Mouse (Mus musculus): ENCODE results near the gene Slc38a3.
A peak's percentile ranks its signal among the peaks of the same experiment; 100 is the strongest.

Slc38a3 gene

DNA sequence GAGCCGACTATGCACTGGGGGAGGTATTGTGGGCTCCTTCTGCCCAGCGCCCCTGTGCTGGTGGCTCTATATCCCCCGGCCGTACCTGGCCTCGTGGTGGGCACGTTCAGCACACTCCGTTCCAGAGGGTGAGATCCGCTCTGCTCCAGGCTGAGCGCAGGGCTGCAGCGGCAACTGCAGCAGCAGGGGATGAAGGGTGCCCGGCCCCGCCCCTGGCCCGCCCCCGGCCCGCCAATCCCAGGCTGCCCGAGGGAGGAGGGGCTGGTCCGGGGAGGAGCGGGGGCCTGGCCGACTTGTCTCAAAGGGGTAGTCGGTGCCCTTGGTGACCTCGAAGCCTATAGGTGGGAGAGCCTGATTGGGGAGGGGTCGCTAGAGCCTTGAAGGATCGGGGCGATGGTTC, 2.1 kb downstream of the Slc38a3 start:
- peak; percentile 63 for DNase-seq (ENCODE audit: low read depth, low spot score)

DNA sequence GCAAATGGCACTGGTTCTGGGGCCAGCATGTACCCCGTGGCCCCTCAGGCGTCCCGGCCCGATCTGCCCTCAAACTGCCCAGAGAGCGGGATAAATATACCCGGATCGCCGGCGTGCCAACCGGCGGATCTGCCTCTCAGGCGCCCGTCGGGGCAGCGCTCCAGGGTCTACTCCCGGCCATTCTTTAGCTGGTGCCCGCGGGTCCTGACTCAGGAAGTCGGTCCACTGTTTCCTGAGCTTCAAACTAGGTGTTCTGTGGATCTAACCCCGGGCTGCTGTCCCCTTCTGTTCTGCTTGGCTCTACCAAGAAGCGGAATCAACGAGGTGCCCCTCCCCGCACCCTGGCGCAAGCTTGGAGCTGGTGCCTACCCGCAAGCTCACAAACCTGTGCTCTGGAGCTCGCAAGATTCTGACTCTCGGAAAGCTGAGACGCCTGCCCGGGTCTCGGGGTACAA, 2.6 kb downstream of the Slc38a3 start:
- no peak for DNase-seq (ENCODE audit: low read depth, low spot score)

DNA sequence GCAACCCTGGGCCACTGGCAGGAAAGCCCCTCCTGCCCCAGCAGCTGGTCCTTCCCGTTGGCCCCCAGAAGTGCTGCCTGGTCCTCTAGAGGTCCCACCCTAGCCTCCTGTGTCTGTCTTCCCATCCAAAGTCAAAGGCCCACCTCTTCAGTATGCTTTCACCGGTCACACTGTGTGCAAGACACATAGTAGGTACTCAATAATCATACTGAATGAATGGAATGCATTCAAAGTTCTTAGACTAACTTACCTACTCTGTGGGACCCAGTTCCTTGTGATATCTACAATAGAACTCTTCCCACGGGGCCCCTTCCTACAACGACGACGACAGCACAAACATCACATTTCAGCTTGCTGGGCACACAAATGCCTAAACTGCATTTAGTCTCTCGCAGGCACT, 4.0 kb downstream of the Slc38a3 start:
- no peak for DNase-seq (ENCODE audit: low read depth, low spot score)

DNA sequence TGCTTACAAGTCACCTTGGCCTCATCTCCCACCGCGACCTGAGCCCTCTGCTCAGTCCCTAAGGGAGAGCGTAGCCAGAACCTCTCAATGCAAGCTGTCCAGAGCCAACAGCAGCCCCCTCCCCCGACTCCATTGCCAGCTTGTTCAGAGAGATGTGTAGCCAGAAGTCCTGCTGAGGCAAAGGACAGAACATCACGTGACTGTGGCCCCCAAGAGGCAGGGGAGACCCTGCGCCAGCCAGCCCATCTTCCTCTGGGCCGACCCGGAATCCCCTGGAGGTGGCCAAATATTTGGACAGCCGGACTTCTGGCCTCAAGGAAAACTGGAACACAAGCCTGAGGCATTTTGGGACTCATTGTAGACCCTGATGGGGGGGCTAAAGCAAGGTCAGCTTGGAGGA, 5.8 kb downstream of the Slc38a3 start:
- no peak for DNase-seq (ENCODE audit: low read depth, low spot score)

DNA sequence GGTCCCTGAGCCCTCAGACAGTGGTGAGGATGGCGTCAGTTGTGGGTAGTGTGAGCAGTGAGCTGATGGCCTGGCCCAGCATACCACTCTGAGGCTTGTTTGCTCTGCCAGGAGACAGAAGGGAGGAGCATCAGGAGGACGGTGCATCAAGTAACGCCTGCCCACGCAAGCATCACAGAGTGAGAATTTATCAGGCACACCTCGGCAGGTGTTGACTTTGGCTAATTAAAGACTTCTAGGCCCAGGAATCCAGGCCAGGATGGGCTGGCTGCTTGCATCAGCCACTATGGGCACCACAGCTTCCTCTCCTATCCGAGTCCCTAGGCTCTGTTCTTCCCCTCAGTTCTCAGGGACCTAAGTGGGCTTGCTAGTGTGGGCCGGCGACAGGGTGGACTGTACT, 7.0 kb downstream of the Slc38a3 start:
- DNase-seq (ENCODE audit: low read depth, low spot score) = no peak

DNA sequence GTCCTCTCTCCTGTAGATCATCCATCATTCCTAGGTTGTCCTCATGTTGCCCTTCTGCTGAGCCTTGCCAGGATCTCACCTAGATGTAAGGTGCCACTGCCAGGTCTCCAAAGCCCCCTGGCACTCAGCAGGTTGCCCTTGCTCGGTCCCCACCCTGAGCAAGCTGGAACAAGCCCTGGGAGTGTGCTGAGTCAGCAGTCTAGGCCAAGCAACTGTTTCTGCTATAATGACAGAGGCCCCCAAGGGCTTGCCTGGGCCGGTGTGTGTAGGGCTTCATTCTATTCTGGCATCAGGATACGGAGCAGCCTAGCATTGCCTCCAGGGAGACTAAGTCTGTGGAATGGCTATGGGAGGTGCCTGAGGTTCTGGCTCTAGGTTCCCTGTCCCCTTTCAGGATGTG, 8.6 kb downstream of the Slc38a3 start:
- DNase-seq (ENCODE audit: low read depth, low spot score) = no peak

DNA sequence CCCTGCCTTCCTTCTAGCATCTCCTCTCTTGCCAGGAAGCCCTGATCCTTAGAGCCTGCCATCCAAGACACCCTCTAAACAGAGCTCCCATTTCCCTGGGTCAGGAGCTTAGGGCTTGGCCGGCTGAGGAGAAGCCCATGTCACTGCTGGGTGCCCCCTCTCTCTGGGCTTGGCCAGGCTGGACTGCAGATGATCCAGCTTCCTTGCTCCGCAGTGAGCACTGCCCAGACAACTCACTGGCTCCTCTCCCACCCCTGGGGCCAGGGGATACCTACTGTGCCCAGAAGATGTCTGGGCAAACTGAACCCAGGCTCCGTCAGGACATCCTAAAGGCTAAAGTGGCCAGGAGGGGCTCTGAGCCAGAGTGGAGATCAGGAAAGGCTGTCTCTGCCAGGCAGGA, 9.4 kb downstream of the Slc38a3 start:
- DNase-seq (ENCODE audit: low read depth, low spot score) = no peak

DNA sequence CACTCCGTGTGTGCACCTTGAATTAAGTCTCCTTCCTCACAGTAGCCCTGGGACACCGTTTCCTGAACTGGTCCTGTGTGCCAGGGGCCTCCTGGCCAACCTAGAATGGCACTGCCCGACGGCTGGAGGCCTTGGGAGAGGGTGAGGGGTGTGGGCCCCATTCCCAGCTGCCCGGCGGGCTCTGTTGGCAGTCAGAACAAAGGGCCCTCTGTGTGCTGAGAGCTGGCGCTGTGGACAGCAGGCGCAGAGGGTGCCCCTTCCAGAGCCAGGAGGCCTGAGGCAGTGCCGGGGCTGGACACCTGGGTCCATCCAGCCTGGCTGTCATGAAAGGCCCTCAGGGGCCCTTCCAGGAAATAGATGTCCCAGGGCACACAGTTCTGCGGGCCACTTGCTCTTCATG, 9.8 kb downstream of the Slc38a3 start:
- DNase-seq (ENCODE audit: low read depth, low spot score) = no peak

DNA sequence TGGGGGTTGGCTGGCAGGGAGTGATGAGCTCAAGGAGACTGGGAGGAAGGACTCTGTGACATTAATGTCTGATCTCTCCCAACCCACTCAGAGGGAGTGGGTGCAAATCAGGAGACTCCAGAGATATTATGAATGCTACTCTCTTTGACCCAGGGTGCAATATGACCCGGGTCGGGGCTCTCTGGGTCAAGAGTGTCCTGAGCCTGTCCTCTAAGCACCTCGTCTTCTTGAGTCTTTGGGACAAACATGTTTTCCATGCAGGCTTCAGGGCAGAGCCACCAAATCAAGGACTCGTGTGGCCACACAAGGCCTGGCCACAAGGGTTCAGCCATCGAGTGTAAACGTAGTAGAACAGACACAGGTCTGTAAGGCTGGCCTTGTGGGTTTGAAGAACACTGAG, 11.2 kb downstream of the Slc38a3 start:
- DNase-seq (ENCODE audit: low read depth, low spot score) = no peak

DNA sequence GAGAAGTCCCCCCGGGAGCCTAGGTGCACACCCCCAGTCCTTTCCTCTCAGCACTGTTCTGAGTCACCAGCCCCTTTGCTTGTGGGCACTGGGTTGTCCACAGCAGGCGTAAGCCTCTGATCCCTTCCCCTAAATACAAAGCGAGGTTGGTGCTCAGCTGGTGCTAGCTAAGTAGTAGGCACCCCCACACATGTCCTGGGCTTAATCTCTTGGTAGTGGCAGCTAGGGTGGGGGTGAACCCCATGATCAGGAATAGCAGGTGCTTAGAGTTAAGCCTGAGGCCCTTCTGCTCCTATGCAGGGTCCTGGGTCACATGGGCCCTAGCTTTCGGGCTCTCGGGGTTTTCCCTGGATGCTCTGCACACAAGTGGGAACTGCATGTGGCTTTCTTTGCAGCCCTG, 12.2 kb downstream of the Slc38a3 start:
- no peak for DNase-seq (ENCODE audit: low read depth, low spot score)

DNA sequence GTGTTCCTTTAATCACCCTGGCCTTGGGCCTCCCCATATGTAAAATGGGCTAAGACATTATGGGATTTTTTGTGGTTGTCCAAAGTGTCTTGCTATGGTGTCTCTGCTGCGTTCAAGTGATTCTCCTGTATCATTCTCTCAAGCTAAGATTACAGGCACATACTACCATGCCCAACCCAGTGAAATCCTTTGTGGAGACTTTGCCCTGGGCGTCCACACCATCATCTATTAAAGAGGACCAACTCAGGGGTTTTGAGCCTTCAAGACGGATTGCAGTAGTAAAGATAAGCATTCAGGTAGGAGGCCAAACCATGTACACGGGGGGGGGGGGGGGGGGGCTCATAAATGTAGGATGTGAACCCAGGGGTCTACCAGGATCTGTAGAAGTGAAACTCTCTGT, 14.7 kb downstream of the Slc38a3 start:
- DNase-seq (ENCODE audit: low read depth, low spot score) = no peak

DNA sequence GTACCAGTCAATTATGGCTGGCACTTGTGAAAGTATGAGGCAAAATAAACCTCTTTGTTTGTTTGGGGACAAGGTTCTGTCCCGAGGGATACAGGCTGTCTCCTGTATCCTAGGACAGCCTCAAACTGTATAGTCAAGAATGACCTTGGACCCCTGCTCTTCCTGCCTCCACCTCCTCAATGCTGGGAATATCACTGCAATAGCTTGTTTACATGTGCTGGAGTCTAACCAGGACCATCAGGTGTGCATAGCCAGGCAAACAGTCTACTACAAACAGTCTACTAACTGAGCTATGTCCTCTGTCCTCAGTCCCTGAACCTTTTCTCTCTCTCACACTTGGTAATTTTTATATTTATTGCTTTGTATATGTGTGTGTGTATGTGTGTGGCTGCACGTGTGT, 15.9 kb downstream of the Slc38a3 start:
- no peak for DNase-seq (ENCODE audit: low read depth, low spot score)

DNA sequence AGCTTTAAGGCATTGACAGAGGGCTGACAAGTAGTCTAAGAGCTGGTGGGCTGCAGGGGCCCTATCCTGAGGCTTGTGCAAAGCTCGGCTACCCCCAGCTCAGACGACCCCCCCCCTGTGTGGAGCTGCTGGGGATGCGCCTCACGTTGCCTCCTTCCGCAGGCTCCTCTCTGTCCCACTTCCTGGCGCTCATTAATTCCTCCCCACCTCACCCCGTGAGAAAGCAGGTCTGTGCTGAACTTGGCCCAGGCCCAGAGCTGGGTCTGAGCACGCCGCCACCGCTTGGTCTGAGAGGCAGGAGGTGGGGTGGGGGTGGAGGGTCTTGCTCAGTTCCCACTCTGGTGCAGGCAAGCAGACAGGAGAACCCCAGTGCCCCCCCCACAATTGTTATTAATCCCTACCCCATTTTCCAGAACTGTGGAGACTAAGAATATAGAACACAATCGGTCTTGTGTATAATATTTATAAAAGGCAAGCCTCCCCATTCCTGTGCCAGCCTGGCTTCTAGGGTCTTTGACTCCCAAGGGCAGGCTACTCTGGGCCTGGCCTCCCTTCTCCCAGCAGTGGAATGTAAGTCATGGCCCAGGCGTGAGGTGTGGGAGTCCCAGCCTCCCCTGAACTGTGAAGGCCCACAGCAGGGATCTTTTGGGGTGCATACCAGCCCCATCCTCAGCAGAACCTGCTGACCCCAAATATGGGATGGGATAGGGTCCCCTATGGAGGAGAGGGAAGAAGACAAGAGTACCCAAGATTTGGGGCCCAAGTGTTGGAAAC, 18.4 kb downstream of the Slc38a3 start:
- no peak for DNase-seq (ENCODE audit: low read depth, low spot score)

DNA sequence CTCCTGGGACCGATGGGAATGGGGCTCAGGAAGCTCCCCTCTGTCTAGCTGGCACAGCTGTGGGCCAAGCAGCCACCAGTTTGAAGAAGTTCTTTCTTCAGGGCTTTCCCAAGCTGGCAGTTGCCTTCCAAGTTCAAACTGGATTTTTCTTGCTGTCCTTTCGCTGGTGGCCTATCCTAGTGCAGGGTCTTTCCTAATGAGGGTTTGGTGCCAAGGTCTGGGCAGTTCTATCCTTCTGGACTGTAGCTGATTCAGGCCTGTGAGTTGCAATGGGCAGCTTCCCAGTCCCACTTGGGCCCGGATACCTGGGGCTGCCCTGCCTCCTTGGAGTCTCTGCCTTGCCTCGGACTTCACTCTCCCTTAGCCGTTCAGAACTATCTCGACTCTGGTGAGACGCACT, 19.1 kb downstream of the Slc38a3 start:
- DNase-seq (ENCODE audit: low read depth, low spot score) = no peak

DNA sequence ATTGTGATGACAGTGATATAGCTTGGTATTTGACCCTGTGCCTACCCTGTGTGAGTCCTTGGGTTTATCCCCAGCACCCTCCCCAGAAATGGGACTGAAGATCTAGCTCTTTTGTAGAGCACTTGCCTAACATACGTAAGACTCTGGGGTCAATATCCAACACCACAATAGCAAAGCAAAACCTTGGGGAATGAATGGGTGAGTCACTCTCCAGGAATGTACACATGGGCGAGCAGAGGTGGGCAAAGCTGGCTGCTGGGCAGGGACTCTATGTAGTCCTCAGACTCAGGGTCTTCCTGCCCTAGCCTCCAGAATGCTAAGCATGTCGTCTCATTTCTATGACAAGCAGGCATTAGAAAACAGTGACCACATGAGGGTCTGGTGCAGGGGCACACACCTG, 20.6 kb downstream of the Slc38a3 start:
- no peak for DNase-seq (ENCODE audit: low read depth, low spot score)

DNA sequence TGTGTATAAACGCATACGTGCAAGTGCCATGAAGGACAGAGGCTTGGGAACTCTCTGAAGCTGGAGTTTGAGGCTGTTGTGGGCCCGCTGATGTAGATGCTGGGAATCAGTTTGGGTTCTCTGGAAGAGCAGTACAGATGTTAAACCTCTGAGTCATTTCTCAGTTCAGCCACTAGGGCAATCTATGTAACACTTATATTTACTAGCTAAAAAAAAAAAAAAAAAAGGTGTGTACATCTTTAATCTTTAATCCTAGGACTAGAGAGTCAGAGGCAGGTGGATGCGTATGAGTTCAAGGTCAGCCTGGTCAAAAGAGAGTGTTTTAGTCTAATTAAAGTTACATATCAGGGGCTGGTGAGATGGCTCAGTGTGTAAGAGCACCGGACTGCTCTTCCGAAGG, 22.4 kb downstream of the Slc38a3 start:
- no peak for DNase-seq (ENCODE audit: low read depth, low spot score)

DNA sequence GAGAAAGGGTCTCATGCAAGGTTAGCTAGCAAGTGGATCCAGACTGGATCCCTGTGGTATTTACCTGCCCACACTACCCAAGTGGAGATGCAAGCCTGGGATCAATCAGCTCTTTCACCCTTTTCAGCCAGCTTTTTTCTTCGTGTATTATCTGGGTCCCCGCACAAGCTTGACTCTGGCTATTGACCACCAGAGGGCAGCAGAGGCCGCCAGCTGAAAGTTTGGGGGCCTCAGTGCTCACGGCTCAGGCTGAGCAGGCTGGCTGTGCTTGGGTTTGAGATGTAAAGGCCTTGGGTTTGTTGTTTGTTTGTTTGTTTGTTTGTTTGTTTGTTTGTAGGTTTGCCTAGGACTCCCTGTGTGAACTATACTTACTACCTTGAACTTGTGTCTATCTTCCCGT, 23.8 kb downstream of the Slc38a3 start:
- peak; percentile 78 for DNase-seq (ENCODE audit: low read depth, low spot score)

DNA sequence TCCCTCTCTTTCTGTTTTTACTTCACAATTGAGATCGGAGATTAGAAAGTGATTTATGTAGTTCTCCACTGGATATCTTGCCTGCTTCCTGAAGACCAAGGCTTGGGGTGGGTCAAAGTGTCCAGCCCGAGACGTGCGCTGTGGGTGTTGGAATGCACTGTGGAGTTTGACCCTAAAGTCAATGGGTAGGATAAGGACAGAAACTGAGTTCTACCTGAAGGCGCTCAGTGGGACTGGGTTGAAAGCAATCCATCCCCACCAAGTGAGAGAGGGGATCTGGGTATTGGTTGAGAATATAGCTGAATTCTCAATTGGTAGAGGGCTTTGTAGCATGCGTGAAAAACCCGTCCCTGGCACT, 24.2 kb downstream of the Slc38a3 start:
- no peak for DNase-seq (ENCODE audit: low read depth, low spot score)

DNA sequence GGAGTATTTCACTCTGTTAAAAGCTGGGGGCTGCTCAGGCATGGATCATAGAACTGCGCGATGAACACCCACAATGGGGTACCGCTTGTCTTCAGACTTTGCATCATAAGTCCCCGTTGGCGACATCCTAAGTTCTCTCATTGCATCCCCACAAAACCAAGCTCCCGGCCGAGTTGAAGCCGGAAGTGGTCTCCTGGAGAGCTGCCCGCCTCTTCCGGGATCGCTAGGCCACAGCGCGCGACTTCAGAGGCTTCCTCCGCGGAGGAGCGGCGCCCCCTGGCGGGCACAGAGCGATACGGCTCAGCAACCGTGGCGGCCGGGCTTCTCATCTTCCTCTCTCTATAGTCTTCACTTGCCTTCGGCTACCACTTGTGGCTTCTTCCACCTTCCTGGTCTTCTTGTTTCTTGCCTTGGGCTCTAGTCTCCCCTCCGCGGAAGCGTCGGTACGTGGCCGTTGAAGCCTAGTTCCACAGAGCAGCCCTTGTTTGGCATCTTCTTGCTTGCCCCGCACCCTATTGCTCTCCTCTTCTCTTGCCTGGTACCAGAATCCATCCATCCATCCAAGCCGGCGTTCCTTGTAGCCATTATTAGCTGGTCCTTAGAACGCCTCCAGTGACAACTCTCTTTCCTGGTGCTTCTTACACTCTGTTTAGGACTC, 24.7 kb downstream of the Slc38a3 start:
- DNase-seq (ENCODE audit: low read depth, low spot score) = peak; percentile 92

DNA sequence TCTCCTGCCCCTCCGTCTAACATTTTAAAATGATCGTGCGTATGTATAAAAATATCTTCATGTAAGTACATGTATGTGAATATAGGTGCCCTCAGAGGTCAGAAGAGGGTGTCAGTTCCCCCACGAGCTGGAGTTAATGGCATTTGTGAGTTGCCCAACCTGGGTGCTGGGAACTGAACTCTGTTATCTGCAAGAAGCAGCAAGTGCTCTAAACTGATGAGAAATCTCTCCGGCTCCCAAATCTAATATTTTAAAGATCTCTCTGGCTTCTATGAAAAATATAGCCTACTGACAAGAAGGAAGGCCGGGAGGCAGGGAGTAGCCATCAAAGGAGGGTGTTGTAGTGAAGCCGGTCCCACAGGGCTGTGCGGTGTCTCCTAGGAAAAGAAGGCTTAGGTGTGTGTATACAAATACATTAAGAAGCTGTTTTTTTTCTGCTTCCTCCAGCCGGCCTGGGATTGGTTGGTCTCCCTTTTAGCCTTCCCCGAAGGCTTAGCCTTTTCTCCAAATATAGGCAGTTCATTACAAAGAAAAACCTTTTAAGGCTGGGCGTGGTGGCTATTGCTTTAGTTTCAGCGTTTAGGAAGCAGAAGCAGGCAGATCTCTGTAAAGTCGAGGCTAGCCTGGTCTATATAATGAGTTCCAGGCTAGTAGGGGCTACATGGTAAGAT, 25.7 kb downstream of the Slc38a3 start:
- peak; percentile 60 for DNase-seq (ENCODE audit: low read depth, low spot score)

DNA sequence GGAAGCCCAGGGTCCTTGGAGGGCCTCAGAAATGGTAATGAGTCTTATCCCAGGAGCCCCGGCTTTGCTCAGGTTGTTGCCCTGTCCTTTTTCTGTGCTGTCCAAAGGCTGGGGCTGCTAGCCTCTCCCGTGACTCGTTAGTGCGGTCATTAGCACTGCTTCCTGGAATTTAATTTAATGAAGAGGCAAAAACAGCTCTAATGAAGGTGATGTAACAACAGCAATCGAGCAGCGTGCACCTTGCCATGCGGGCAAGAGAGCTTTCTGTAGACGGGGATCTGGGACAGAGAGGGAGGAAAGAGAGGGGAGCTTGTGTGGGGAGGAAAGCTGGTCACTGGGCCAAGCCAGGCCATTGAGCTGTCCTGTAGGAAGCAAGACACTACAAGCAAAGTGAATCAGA, 27.7 kb downstream of the Slc38a3 start:
- no peak for DNase-seq (ENCODE audit: low read depth, low spot score)

DNA sequence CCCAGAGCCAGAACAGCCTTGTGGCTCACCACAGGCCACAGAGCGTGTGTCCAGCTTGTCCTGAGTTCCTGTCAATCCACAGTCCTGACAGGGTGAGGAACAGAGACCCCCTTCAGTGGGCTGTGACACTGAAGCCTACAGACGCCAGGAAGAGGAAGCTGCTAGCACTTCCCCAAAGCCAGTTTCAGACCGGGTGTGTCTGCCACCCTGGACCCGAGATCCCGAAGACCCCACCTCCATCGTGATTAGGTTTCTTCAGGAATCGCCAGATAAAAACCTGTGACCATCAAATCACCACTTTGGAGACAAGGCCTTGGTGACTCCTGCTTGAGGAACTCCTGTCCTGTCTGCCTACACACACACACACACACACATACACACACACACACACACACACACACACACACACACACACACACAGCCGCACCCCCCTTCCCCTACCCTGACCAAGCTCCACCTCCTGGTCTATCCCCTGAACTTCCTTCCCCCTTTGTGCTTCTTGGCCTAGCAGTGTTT, 29.0 kb downstream of the Slc38a3 start:
- peak; percentile 58 for DNase-seq (ENCODE audit: low read depth, low spot score)

DNA sequence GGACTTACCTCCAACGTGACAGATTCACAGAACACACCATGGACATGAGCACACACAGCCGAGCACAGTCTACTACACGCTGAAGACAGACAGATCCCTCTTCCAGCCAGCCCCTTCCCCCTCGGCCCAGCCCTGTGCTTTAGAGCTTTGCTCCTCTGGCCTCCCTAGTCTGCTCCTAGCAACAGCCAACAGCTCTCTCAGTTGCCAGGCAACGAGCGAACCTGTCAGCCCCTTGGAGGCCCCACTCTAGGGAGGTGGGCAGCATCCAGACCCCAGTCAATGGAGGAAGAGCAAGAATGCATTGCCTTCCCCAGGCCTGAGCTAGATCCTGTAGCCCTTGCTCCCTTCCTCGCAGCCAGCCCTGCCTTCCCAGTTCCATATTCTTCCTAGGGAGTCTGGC, 32.3 kb downstream of the Slc38a3 start:
- peak; percentile 43 for DNase-seq (ENCODE audit: low read depth, low spot score)

Data from ES-CJ7 (cell line).